Comparison of ENCODE assay signal across 24 mouse cellular contexts in genomic region chr3:144302626-144303025, GRCm38 (mm10).
DNase-seq lines count a peak whose midpoint lies in the region; ATAC-seq and TF ChIP-seq lines count a peak whose summit lies in the region.
"Had no signal": no experiment of that assay in that cellular context is flagged by ENCODE, and none has a peak within 500 bp of the region (broad histone marks: within the 10 kb centered on the region; RNA-seq: fewer than 3 reads in every experiment).

No protein-coding gene starts in this region.

- H3K27me3 ChIP-seq in heart, embryonic 11.5 days (ENCODE audit: control insufficient read depth, insufficient read depth, low read length), result no peaks in the 10 kb centered on the region
- H3K27me3 ChIP-seq in intestine, postnatal 0 days (replicated peaks; ENCODE audit: control insufficient read depth, insufficient read depth, low read length), result no peaks in the 10 kb centered on the region
- no peaks in the 10 kb centered on the region for H3K27me3 ChIP-seq in small intestine, adult 2 months (ENCODE audit: control insufficient read depth, insufficient read depth, low read length)
- H3K27me3 ChIP-seq in liver, embryonic 12.5 days (replicated peaks), result no peaks in the 10 kb centered on the region
- H3K27me3 ChIP-seq: CH12.LX; embryonic facial prominence, embryonic 12.5 days; forebrain, embryonic 13.5 days; forebrain, embryonic 15.5 days; Patski had no signal

- no peaks in the 10 kb centered on the region for H3K9me3 ChIP-seq in heart, embryonic 11.5 days (replicated peaks; ENCODE audit: control insufficient read depth, low read length)
- H3K9me3 ChIP-seq in intestine, postnatal 0 days (ENCODE audit: control insufficient read depth), result no peaks in the 10 kb centered on the region
- no peaks in the 10 kb centered on the region for H3K9me3 ChIP-seq in liver, embryonic 12.5 days (replicated peaks)
- H3K9me3 ChIP-seq: embryonic facial prominence, embryonic 10.5 days; embryonic facial prominence, embryonic 12.5 days; forebrain, embryonic 13.5 days; forebrain, embryonic 15.5 days; G1E had no signal

- intact Hi-C loops in left cerebral cortex, postnatal 25 days (cut with DNase I), result no loop called here

- no peak for ATAC-seq in heart, embryonic 11.5 days (replicated peaks; ENCODE audit: insufficient number of reproducible peaks, low FRiP score, low TSS enrichment)
- peak; percentile 89 for ATAC-seq in intestine, postnatal 0 days
- no peak for ATAC-seq in liver, embryonic 12.5 days
- ATAC-seq: activated CD4-positive, CD25-positive, alpha-beta regulatory T cell, adult 4 months; CD4-positive, CD25-positive, alpha-beta regulatory T cell, adult 4 months; forebrain, embryonic 13.5 days; forebrain, embryonic 15.5 days; Patski had no signal

- no peak overlapping the region for H3K9ac ChIP-seq in heart, embryonic 11.5 days (ENCODE audit: low read depth, low read length)
- no peak overlapping the region for H3K9ac ChIP-seq in intestine, postnatal 0 days (ENCODE audit: low read depth, low read length)
- H3K9ac ChIP-seq in liver, embryonic 12.5 days, result no peak overlapping the region
- H3K9ac ChIP-seq: embryonic facial prominence, embryonic 12.5 days; forebrain, embryonic 13.5 days; forebrain, embryonic 15.5 days had no signal

- TF ChIP-seq POLR2A in small intestine, adult 2 months (IDR thresholded peaks at IDR 0.05; ENCODE audit: low read depth, low read length), result no peak

- DNase-seq in heart, adult 11 months, result peak; percentile 33
- DNase-seq in left cerebral cortex, postnatal 25 days (ENCODE audit: low spot score in 2 of 2), result no peak
- DNase-seq: adrenal gland, adult 8-10 months; adrenal gland, postnatal 14 days; adrenal gland, postnatal 36 days; B cell, adult 2 months; cerebellum, adult 11-12 months; cerebellum, adult 2 months; cerebellum, adult 9-10 months; cerebellum, postnatal 10 days; cerebellum, postnatal 25 days had no signal

- H3K36me3 ChIP-seq in heart, embryonic 11.5 days (ENCODE audit: control insufficient read depth, insufficient read depth, low read length), result no peaks in the 10 kb centered on the region
- H3K36me3 ChIP-seq in intestine, postnatal 0 days (ENCODE audit: control insufficient read depth, insufficient read depth), result no peaks in the 10 kb centered on the region
- H3K36me3 ChIP-seq in small intestine, adult 2 months (ENCODE audit: control insufficient read depth, insufficient read depth, low read length), result no peaks in the 10 kb centered on the region
- no peaks in the 10 kb centered on the region for H3K36me3 ChIP-seq in liver, embryonic 12.5 days
- H3K36me3 ChIP-seq: embryonic facial prominence, embryonic 10.5 days; embryonic facial prominence, embryonic 12.5 days; forebrain, embryonic 15.5 days; G1E had no signal

- 71% methylated on average over 3 of the region's 3 CpGs for WGBS in heart, embryonic 11.5 days (ENCODE audit: insufficient replicate concordance)
- WGBS in intestine, postnatal 0 days, result 40% methylated on average over 3 of the region's 3 CpGs
- WGBS in small intestine, adult 2 months, result 43% methylated on average over 3 of the region's 3 CpGs
- 67% methylated on average over 3 of the region's 3 CpGs for WGBS in liver, embryonic 12.5 days (ENCODE audit: insufficient replicate concordance)

- H3K4me3 ChIP-seq in heart, embryonic 11.5 days (ENCODE audit: low read depth, low read length), result no peak overlapping the region
- no peak overlapping the region for H3K4me3 ChIP-seq in intestine, postnatal 0 days (ENCODE audit: low read depth, low read length)
- H3K4me3 ChIP-seq in small intestine, adult 2 months (ENCODE audit: low read depth, low read length), result no peak overlapping the region
- H3K4me3 ChIP-seq in liver, embryonic 12.5 days, result no peak overlapping the region
- H3K4me3 ChIP-seq: embryonic facial prominence, embryonic 10.5 days; embryonic facial prominence, embryonic 12.5 days; forebrain, embryonic 13.5 days; forebrain, embryonic 15.5 days had no signal

- no peak for TF ChIP-seq CTCF in intestine, postnatal 0 days (IDR thresholded peaks at IDR 0.05; ENCODE audit: low read depth)
- TF ChIP-seq CTCF in small intestine, adult 2 months (IDR thresholded peaks at IDR 0.05; ENCODE audit: extremely low read depth, insufficient read length, insufficient replicate concordance, low read depth, low read length), result no peak

- no peak overlapping the region for H3K4me2 ChIP-seq in heart, embryonic 11.5 days
- H3K4me2 ChIP-seq in intestine, postnatal 0 days (replicated peaks; ENCODE audit: low read depth), result no peak overlapping the region
- H3K4me2 ChIP-seq in liver, embryonic 12.5 days, result no peak overlapping the region
- H3K4me2 ChIP-seq: embryonic facial prominence, embryonic 12.5 days; forebrain, embryonic 13.5 days; forebrain, embryonic 15.5 days had no signal

- no peak overlapping the region for H3K27ac ChIP-seq in heart, embryonic 11.5 days (ENCODE audit: low read depth, low read length)
- no peak overlapping the region for H3K27ac ChIP-seq in intestine, postnatal 0 days (ENCODE audit: low read depth, low read length)
- H3K27ac ChIP-seq in small intestine, adult 2 months (ENCODE audit: insufficient read depth, low read depth, low read length), result peak overlapping the region; percentile 72
- H3K27ac ChIP-seq in liver, embryonic 12.5 days, result no peak overlapping the region
- H3K27ac ChIP-seq: embryonic facial prominence, embryonic 10.5 days; embryonic facial prominence, embryonic 12.5 days; forebrain, embryonic 13.5 days; forebrain, embryonic 15.5 days had no signal

- H3K4me1 ChIP-seq in heart, embryonic 11.5 days (ENCODE audit: control insufficient read depth, insufficient read depth, low read length), result no peaks in the 10 kb centered on the region
- H3K4me1 ChIP-seq in intestine, postnatal 0 days (replicated peaks; ENCODE audit: control insufficient read depth, insufficient read depth, low read length), result no peaks in the 10 kb centered on the region
- H3K4me1 ChIP-seq in small intestine, adult 2 months (ENCODE audit: control insufficient read depth, insufficient read depth, insufficient read length, low read length), result peaks cover 9% of the 10 kb centered on the region; the same call in 1 of the 2 replicates
- no peaks in the 10 kb centered on the region for H3K4me1 ChIP-seq in liver, embryonic 12.5 days
- H3K4me1 ChIP-seq: embryonic facial prominence, embryonic 12.5 days had no signal
